Mouse (Mus musculus) cerebellum, adult 2 months (tissue): ENCODE measurements at regions not wholly inside any gene's neighbourhood (a gene's known extent, or its start where the extent isn't known, plus 50 kb on each side); places are given as distances from the start of the nearest gene placed in this dataset.

Experiments
- CTCF ChIP-seq: fragments of 200-500 bp; IDR thresholded peaks from 2 replicates; pipeline ENCODE4 v1.5.1; 2011; ENCODE audit warnings: low read depth, mild to moderate bottlenecking, control low read depth, low read length, moderate library complexity, borderline replicate concordance; ENCODE audit not compliant: insufficient read depth
- POLR2A ChIP-seq: fragments of 200-500 bp; IDR thresholded peaks from 2 replicates; pipeline ENCODE4 v1.6.1; 2011; ENCODE audit warnings: low read length, control low read depth, borderline replicate concordance; ENCODE audit not compliant: insufficient read depth

DNA sequence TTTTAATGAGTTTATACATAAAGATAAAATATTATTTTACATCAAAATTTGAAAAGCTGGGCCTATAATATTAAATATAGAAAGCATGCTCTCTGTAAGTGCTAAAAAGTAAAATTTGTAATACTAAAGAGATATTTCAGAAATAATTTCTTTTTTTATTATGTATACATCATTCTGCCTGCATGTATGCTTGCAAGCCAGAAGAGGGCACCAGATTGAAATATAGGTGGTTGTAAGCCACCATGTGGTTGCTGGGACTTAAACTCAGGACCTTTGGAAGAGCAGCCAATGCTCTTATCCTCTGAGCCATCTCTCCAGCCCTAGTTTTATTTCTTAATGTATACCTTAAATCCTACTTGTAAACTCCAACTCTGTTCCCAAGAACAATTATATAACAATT lies 231.7 kb upstream of the Pitrm1 start:
- TF ChIP-seq POLR2A = no peak
- no peak for TF ChIP-seq CTCF
